Mouse (Mus musculus): ENCODE results near the gene Snrpg.

Snrpg gene

GRCm38 (mm10) chr6:86370764-86371339, at the start of gene Snrpg:
Gene Snrpg (plus strand): TSS chr6:86371304.
- Histone ChIP-seq H3K4me3 (replicated peaks; ENCODE audit: low read length) (peak within 1 kb of the TSS; percentile 100), H3K4me1 (replicated peaks; ENCODE audit: low read depth, low read length) (peaks cover 62% of the 10 kb centered on the region), H3K9me3 (ENCODE audit: low read length) (no peaks in the 10 kb centered on the region), H3K36me3 (ENCODE audit: insufficient read depth, low read length) (peaks cover 69% of the 10 kb centered on the region), H3K27me3 (ENCODE audit: insufficient read depth, low read length) (no peaks in the 10 kb centered on the region)
- TF ChIP-seq POU5F1 (IDR thresholded peaks at IDR 0.05; ENCODE audit: borderline replicate concordance, low read length) (no peak), CTCF (conservative IDR thresholded peaks at IDR 0.05; ENCODE audit: low read length) (no peak), NANOG (IDR thresholded peaks at IDR 0.05; ENCODE audit: borderline replicate concordance, low read length) (no peak)

DNA sequence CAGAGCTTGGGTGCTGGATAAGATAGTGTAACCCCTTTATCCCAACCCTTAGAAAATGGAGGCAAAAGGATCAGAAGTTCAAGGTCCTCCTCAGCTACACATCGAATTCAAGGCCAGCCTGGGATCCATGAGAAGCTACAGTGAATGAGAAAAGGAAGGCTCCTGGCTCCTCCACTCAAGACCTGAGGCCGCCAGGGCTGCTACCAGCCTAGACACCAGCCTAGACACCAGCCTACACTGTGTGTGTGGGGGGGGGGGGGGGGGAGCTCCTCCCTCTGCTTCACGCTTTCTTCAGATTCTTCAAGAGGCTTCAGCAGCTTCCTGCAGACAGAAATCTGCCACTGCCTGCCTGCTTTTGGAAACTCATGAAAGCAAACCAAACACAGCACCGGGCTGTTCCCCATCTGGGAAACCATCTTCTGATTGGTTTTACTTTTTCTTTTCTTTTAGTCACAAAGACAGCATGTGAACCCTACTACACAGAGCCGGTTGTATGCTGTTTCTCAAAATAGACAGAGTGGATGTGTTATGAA, 49.0 kb upstream of the Snrpg start:
- no peak overlapping the region for H3K4me3 ChIP-seq (replicated peaks; ENCODE audit: low read length)
- H3K36me3 ChIP-seq (ENCODE audit: insufficient read depth, low read length): no peaks in the 10 kb centered on the region
- no peaks in the 10 kb centered on the region for H3K9me3 ChIP-seq (ENCODE audit: low read length)
- H3K27me3 ChIP-seq (ENCODE audit: insufficient read depth, low read length): no peaks in the 10 kb centered on the region
- H3K4me1 ChIP-seq (replicated peaks; ENCODE audit: low read depth, low read length): peaks cover 29% of the 10 kb centered on the region
- TF ChIP-seq CTCF (conservative IDR thresholded peaks at IDR 0.05; ENCODE audit: low read length): no peak
- no peak for TF ChIP-seq POU5F1 (IDR thresholded peaks at IDR 0.05; ENCODE audit: borderline replicate concordance, low read length)
- no peak for TF ChIP-seq NANOG (IDR thresholded peaks at IDR 0.05; ENCODE audit: borderline replicate concordance, low read length)

DNA sequence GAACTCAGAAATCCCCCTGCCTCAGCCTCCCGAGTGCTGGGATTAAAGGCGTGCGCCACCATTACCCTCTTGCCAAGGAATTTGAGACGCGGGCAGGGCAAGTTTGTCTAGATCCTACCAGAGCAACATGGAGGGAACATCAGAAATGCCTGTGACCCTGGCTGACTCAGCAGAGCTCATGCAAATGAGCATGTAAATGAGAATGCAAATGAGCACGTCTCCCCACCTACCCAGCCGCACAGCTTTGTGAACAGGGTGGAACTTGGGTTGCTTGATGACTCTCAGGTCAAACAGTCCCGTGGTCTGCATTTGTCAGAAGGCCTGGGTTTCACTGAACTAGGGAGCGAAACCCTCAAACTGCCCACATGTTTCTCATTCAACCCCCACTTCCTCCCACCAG, 48.1 kb upstream of the Snrpg start:
- no peak for TF ChIP-seq CTCF (conservative IDR thresholded peaks at IDR 0.05; ENCODE audit: low read length)
- Histone ChIP-seq H3K27me3 (ENCODE audit: insufficient read depth, low read length) (no peaks in the 10 kb centered on the region), H3K36me3 (ENCODE audit: insufficient read depth, low read length) (no peaks in the 10 kb centered on the region), H3K4me3 (replicated peaks; ENCODE audit: low read length) (peak overlapping the region; percentile 45), H3K9me3 (ENCODE audit: low read length) (no peaks in the 10 kb centered on the region), H3K4me1 (replicated peaks; ENCODE audit: low read depth, low read length) (peaks cover 29% of the 10 kb centered on the region)

DNA sequence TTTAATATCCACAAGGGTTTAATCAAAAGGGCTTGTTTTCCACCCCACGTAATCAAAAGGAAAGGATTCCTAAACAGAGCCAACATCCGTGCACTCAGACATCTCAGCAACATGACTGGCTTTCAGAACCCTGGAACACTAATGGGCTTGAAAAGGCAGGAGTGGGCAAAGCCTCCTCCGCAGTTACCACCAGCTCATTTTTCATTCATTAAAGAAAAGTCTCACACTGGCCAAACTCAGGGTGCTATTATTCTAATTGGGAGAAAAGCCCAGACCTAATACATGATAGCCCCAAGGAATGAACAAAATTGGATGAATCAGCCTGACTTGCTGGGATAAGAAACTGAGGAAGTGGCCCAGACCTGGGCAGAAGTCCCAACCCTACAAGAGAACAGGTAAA, 46.7 kb upstream of the Snrpg start:
- no peaks in the 10 kb centered on the region for H3K36me3 ChIP-seq (ENCODE audit: insufficient read depth, low read length)
- H3K9me3 ChIP-seq (ENCODE audit: low read length): no peaks in the 10 kb centered on the region
- peaks cover 29% of the 10 kb centered on the region for H3K4me1 ChIP-seq (replicated peaks; ENCODE audit: low read depth, low read length)
- no peaks in the 10 kb centered on the region for H3K27me3 ChIP-seq (ENCODE audit: insufficient read depth, low read length)
- H3K4me3 ChIP-seq (replicated peaks; ENCODE audit: low read length): no peak overlapping the region
- TF ChIP-seq CTCF (conservative IDR thresholded peaks at IDR 0.05; ENCODE audit: low read length): no peak
- TF ChIP-seq NANOG (IDR thresholded peaks at IDR 0.05; ENCODE audit: borderline replicate concordance, low read length): no peak

- TF ChIP-seq POU5F1 (IDR thresholded peaks at IDR 0.05; ENCODE audit: borderline replicate concordance, low read length) (no peak), CTCF (conservative IDR thresholded peaks at IDR 0.05; ENCODE audit: low read length) (no peak), NANOG (IDR thresholded peaks at IDR 0.05; ENCODE audit: borderline replicate concordance, low read length) (no peak)
- no peaks in the 10 kb centered on the region for H3K27me3 ChIP-seq (ENCODE audit: insufficient read depth, low read length)
- H3K4me1 ChIP-seq (replicated peaks; ENCODE audit: low read depth, low read length): peaks cover 29% of the 10 kb centered on the region
- no peak overlapping the region for H3K4me3 ChIP-seq (replicated peaks; ENCODE audit: low read length)
- no peaks in the 10 kb centered on the region for H3K36me3 ChIP-seq (ENCODE audit: insufficient read depth, low read length)
- 0 out of 2 replicates have a peak, but pooled peaks cover 2% of the 10 kb centered on the region for H3K9me3 ChIP-seq (ENCODE audit: low read length)
Observed at GRCm38 (mm10) chr6:86325646-86326045, 45.5 kb upstream of the Snrpg start.

DNA sequence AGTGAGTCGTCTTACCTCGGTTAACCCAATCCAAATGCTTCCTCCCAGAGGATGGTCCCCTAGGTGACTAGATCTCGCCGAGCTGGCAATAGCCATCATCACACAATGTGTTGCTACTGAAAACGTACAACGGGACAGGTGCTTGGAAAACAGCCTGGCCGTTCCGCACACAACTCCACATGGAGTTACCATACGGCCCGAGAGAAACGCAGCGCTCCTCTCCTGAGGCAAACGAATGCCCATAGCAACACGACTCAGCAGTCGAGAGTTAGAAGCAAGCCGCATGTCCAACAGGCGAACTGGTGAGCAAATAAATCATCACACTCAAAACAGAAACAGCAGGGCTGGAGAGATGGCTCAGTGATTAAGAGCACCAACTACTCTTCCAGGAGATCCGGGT, 44.2 kb upstream of the Snrpg start:
- H3K27me3 ChIP-seq (ENCODE audit: insufficient read depth, low read length): no peaks in the 10 kb centered on the region
- no peaks in the 10 kb centered on the region for H3K36me3 ChIP-seq (ENCODE audit: insufficient read depth, low read length)
- 0 out of 2 replicates have a peak, but pooled peaks cover 2% of the 10 kb centered on the region for H3K9me3 ChIP-seq (ENCODE audit: low read length)
- TF ChIP-seq NANOG (IDR thresholded peaks at IDR 0.05; ENCODE audit: borderline replicate concordance, low read length) (no peak), POU5F1 (IDR thresholded peaks at IDR 0.05; ENCODE audit: borderline replicate concordance, low read length) (no peak), CTCF (conservative IDR thresholded peaks at IDR 0.05; ENCODE audit: low read length) (no peak)
- H3K4me1 ChIP-seq (replicated peaks; ENCODE audit: low read depth, low read length): peaks cover 29% of the 10 kb centered on the region
- H3K4me3 ChIP-seq (replicated peaks; ENCODE audit: low read length): no peak overlapping the region

DNA sequence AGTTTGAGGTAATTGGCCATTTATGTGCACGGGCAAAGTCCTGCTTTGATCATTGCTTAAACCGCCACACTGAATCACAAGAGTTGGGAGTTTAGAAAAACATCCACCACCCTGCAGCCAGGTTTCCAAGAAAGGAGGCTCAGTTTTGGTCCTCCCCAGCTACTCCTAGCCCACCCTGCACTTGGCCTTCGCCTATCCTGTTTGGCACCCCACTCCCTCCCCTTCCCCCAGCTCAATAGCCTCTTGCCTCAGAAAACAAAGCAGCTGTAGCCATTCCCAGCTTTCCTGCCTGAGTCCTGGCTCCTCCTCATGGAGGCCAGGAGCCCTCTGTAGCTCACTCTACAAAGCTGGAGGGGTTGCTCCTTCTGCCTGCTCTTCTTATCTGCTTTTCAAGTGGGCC, 42.7 kb upstream of the Snrpg start:
- H3K4me3 ChIP-seq (replicated peaks; ENCODE audit: low read length): no peak overlapping the region

DNA sequence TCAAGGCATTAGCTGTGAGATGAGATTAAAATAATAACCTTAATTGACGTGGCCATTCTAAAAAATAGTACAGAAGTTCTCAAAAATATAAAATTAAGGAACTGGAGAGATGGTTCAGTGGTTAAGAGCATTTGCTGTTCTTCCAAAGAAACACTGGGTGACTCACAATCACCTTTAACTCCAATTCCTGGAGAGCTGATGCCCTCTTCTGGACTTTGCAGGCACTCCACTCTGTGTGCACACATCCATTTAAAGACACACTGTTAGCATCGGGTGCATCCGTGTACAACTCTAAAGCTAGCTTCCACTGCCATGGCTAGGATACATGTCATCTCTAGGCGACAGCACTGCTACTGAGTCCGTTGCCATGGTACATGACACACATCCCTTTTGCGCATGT, 41.2 kb upstream of the Snrpg start:
- no peak overlapping the region for H3K4me3 ChIP-seq (replicated peaks; ENCODE audit: low read length)
- no peaks in the 10 kb centered on the region for H3K36me3 ChIP-seq (ENCODE audit: insufficient read depth, low read length)
- 0 out of 2 replicates have a peak, but pooled peaks cover 2% of the 10 kb centered on the region for H3K9me3 ChIP-seq (ENCODE audit: low read length)
- peaks cover 11% of the 10 kb centered on the region; the same call in 1 of the 2 replicates for H3K4me1 ChIP-seq (replicated peaks; ENCODE audit: low read depth, low read length)
- no peak for TF ChIP-seq POU5F1 (IDR thresholded peaks at IDR 0.05; ENCODE audit: borderline replicate concordance, low read length)
- peak; percentile 75 for TF ChIP-seq CTCF (conservative IDR thresholded peaks at IDR 0.05; ENCODE audit: low read length)
- H3K27me3 ChIP-seq (ENCODE audit: insufficient read depth, low read length): no peaks in the 10 kb centered on the region

More for the DNA sequence above, 42.7 kb upstream of the Snrpg start:
- Histone ChIP-seq H3K27me3 (ENCODE audit: insufficient read depth, low read length) (no peaks in the 10 kb centered on the region), H3K36me3 (ENCODE audit: insufficient read depth, low read length) (no peaks in the 10 kb centered on the region), H3K4me1 (replicated peaks; ENCODE audit: low read depth, low read length) (peaks cover 20% of the 10 kb centered on the region), H3K9me3 (ENCODE audit: low read length) (0 out of 2 replicates have a peak, but pooled peaks cover 2% of the 10 kb centered on the region)
- TF ChIP-seq NANOG (IDR thresholded peaks at IDR 0.05; ENCODE audit: borderline replicate concordance, low read length): no peak
- no peak for TF ChIP-seq CTCF (conservative IDR thresholded peaks at IDR 0.05; ENCODE audit: low read length)
- no peak for TF ChIP-seq POU5F1 (IDR thresholded peaks at IDR 0.05; ENCODE audit: borderline replicate concordance, low read length)
